Mouse (Mus musculus): Measurements from ENCODE around the gene Pnliprp1. TPM values are rescaled to one million over a fixed set of nuclear protein-coding genes. Genes with fewer than 3 reads are reported as not detected.
A peak's percentile ranks its signal among the peaks of the same experiment; 100 is the strongest.

The Pnliprp1 gene
- total RNA-seq (2021), result not detected
- long read RNA-seq, experiment 1, result 0 reads
- long read RNA-seq, experiment 2, result 0 reads

DNA sequence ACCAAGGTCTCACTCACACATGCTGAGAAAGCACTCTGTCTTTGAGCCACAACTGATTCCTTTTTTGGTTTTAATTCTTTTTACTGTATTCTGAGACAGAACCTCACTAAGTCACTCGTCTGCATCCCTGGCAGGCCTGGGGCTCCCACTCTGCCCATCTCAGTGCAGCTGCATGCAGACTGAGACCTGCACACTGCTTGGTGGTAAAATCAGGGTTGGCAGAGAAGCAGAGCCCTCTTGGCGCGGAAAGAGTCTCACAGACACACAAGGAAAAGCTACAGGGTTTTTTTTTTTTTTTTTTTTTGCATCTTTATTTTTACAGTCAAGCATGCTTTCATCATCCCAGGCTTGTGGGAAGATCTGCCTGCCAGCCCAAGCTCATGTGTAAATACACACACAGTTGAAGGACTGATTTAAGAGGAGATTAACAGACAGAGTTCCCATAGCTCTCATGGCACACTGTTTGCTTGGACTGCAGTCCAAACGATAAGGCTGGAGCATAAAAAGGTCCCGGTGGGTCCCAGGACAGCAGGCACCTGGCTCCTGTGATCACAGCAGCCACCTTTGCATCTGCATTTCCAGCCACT lies at the start of gene Pnliprp1:
TSS of gene Pnliprp1 (plus strand) at position 443 of the 587 bp plus-strand sequence.
- DNase-seq (ENCODE audit: low spot score in 2 of 2), result no peak

DNA sequence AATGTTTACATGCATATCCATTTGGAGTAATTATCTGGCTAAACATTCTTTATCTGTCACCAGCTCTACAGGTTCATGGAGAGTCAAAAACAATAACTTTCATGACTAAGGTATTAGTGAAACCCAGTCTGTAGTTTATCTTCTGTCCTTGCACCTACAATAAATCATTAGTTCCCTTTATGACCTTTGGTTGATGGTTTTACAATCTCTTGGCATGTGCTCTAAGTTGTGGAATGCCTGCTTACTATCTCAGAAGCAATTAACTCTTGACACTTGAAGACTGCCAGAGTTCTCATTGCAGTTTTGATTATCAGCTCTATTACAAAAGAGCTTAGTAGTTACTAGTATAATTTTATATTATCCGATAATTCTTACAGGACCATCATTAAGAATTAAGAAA lies 39.8 kb upstream of the Pnliprp1 start:
- DNase-seq (ENCODE audit: low spot score in 2 of 2), result no peak

DNA sequence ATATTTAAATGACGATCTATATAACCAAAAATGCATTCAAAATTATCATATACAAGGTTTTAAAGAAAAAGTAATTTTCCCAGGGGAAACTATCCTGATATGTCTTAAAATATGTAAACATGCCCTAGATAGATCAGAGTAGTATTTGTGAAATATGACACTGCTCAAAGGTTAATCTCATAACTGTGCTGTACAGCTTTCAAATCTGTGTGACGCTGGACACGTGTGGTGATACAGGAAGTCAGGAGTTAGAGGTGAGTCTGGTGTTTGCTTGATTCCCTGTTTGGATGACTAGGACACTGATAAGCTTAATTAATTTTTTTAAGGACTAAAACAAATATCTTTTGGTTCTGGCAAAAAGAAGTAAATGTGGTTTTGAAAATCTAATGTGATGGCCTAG lies 33.4 kb upstream of the Pnliprp1 start:
- no peak for DNase-seq (ENCODE audit: low spot score in 2 of 2)

DNA sequence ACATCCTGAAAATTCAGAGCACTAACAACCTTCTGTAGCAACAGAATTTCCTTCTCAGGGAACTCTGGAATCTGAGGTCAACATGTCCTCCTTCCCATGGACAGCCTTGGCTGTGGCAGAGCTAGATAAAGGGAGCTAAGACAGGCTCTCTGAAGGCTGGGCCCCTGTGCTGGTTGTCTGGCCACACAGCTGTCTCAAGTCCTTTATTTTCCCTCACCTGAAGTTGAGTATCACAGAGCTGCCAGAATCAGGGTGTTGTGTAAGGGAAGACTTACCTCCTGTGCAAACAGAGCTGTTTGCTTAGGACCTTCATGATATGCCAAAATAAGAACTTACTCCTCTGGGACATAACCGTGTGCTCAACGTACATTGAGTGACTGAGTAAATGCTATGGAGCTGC lies 32.5 kb upstream of the Pnliprp1 start:
- DNase-seq (ENCODE audit: low spot score in 2 of 2), result no peak

DNA sequence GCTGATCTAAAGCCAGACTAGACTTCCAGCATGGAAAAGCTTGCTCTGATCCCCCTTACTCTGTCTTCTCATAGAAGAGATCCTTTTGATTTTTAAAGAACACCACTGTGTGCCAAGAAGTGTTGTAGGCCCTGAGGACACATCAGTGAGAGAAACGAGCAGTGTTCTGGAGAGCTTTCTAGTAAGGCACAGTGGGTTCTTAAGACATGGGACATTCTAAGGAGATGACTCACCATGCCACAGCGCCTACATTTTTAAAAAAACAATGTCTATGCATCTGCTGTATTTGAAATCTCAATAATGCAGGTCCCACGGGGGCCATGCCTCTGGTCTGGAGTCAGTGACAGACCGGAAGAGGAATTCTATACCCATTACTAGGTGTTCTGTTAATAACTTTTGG lies 24.1 kb upstream of the Pnliprp1 start:
- DNase-seq (ENCODE audit: low spot score in 2 of 2), result no peak

DNA sequence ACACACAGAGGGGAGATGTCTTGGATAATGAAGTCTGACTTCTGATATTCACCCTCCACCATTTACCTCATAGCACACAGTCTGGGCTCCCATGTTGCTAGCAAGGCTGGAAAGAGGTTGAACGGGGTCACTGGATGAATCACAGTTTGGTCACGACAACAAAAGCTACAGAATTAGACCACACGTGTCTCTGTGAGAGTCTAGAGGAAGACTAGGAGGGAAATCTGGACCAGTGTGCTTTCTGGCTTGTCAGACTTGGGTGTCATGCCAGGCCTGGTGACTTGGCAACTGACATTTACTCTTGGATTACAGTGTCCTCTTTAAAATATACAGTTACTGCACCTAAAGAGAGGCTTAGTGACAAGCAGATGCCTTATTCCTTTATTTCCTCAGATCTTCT lies 20.1 kb upstream of the Pnliprp1 start:
- no peak for DNase-seq (ENCODE audit: low spot score in 2 of 2)

DNA sequence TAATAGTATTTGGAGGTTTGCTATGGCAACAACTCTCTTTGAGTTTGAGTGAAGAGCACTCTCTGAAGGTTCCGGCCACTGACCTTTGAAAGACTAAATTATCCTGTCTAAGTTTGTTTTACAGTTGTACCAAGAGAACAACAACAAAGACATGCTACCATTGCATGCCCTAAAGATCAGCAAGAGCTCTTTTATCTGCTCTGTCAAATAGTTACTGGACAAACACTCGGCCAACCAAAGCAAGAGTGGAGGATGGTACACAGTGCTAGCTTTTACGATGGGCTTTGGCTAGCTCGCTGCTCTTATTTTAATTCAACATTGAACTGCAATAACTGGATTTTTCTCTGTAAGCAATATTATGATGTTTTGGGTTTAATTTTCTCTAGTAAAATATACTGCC lies 10.8 kb upstream of the Pnliprp1 start:
- DNase-seq (ENCODE audit: low spot score in 2 of 2), result no peak

DNA sequence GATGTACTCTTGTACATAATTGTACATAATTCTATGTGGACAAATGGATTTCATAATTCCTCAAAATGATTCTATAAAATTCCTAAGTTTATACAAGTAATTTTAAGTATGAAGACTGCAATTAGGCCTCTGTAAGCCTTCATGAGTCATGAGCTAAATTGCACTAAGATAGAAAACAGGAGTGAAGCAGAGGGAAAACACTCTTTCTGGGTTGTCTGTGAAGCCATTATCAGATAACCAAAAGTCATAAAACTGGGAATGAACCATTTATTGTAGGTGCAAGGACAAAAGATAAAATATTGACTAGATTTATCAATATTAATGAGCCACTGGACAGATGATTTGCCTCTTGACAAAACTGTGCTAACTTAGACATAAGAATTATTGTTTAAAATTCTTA lies 8.2 kb upstream of the Pnliprp1 start:
- DNase-seq (ENCODE audit: low spot score in 2 of 2), result no peak

DNA sequence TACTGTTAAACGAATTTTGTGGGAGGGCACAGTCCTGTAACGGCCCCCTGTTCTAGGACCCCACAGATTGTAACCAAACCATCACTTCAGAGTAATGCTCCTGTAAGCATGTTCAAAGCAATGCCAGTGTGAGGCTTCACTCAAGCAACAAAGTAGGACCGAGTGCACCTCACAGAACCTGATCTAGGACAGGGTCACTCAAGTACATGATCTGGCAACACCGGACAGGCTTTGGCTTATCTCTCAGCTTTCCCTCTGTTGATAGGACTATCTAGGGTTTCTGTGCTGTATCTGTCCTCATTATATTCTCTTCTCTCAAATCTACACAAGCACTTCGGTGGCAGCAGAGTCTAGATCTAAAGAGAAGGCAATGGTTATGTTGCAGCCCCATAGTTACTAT lies 2.1 kb upstream of the Pnliprp1 start:
- no peak for DNase-seq (ENCODE audit: low spot score in 2 of 2)

DNA sequence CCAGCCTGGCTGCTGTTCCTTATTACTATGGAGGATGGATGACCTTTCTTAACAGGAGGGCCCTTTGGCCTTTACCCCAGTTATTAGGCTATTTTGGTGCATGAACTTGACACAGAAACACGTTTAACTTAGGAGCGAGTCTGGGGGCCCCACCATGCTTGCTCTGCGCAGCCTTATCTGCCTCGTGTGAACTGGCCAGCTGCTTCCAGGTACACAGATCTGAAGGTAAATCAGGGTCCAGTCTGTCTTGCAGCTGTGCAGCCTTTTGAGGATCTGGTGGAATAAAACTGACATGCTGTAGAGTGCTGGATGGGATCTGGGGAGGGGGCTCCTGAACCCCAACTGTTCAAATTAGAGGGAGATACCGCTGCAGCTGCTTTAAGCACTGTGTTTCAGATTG lies 931 bp upstream of the Pnliprp1 start:
- no peak for DNase-seq (ENCODE audit: low spot score in 2 of 2)

DNA sequence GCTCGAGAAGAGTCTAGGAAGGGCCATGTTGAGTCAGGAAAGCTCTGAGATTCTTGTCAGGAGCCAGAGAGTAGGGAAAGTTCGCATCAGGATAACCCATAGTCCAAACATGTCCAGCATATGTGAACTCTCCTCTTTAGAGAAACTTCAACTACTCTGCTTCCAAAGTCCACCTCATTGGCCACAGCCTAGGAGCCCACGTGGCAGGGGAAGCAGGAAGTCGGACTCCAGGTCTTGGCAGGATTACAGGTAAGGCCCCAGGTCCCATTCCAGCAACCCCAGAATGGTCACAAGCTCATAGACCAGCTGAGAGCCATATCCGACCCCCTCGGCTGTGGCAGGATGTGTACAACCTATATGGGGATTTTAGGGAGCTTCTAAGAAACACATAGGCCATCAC lies 4.5 kb downstream of the Pnliprp1 start:
- no peak for DNase-seq (ENCODE audit: low spot score in 2 of 2)

DNA sequence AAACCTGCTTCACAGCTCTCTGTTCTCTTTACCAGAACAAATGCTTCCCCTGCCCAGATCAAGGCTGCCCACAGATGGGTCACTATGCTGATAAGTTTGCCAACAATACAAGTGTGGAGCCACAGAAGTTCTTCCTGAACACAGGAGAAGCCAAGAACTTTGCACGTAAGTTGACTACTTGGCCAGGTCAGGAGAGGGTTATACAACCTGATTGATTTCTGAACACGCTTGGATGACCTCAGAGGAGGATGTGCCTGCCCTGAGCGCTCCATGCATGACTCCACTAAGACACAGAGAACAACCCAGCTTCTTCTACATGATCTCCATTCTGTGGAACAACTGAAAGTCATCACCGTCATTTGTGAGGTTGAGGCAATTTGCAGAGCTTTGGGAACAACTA lies 9.4 kb downstream of the Pnliprp1 start:
- DNase-seq (ENCODE audit: low spot score in 2 of 2), result no peak

DNA sequence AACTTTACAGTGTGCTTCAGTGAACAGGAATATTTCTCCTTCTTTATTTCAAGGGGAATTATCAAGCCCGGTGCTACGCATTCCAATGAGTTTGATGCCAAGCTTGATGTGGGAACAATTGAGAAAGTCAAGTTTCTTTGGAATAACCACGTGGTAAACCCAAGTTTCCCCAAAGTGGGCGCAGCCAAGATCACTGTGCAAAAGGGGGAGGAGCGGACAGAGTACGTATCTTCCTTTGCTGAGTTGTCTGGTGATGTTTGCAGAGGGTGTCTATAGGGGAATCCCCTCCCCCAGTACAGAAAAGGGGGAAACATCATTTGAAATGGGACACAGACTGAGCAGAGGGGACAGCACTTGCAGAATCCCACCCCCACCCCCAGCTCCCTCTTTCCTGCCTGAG lies 12.3 kb downstream of the Pnliprp1 start:
- DNase-seq (ENCODE audit: low spot score in 2 of 2), result no peak

DNA sequence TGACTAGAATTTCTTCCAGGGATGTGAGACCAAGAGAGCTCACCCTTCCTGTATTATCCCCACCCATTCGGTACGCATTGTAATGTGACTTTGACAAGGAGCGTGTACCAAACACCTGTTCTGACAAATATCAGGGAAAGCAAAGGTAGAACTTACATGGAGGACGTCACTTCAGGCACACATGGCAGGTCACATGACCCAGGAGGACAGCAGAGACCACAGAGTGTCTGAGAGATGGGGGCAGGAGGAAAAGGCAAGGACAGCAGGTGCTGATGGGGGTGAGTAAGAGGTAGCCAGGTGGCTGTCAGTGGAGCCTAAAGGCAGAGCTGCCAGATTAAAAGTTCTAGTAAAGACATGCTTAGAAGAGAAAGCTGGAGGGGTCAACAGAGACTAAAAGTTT lies 14.0 kb downstream of the Pnliprp1 start:
- no peak for DNase-seq (ENCODE audit: low spot score in 2 of 2)

DNA sequence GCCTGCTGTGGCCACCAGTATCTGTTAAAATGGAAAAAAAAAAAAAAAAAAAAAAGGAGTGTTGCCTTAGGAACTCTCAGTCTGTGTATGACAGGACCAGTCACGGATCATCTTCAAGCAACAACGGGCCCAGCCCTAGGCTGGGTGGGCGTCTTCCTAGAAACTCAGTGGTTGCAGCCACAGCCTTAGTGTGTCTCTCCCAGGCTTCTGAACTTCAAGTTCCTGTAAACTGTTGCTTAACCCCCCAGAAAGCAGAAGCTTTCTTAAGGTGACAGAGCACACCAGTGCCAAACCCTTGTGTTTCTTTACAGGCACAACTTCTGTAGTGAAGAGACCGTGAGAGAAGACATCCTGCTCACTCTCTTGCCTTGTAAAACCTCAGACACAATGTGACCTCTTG lies 15.0 kb downstream of the Pnliprp1 start:
- DNase-seq (ENCODE audit: low spot score in 2 of 2), result no peak

DNA sequence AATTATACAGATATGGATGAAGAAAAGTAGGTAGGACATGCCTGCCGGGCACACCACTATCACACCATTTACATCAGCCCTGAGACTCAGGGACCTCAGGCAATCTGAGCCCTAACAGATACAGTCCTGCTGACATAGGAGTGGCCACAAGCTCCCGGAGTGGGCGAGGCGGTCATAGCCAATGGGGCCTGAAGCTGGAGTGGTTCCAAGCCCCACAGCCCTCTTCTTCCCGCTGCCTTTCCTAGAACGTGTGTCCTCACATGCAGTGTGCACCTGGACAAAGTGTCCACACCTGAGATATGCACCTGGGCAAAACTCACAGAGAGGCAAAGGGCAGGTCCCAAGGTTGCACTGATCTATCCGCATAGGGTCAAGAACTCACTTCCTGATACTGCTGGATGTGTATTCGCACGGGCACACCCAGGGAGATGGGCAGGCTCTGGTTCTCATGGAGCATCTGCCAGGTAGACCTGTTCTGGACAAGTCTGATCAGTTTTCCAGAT lies 18.9 kb downstream of the Pnliprp1 start:
- no peak for DNase-seq (ENCODE audit: low spot score in 2 of 2)

DNA sequence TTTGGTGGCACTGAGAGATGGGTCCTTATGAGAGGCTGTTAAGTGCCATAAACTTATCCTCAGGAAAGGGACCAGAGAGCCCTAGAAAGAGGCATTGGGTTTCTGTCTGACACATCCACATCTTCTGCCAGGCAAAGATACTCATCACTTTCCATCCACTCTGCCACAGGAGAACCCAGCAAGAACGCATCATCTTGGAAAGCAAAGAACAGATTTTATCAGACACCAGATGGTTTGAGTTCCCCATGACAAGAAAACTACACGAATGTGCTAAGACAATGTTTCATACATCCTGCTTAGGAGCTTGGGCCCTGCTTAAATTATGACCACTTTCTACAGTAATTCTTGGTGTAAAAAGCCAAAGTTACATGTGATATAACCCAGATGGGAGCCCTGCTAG lies 22.1 kb downstream of the Pnliprp1 start:
- no peak for DNase-seq (ENCODE audit: low spot score in 2 of 2)

DNA sequence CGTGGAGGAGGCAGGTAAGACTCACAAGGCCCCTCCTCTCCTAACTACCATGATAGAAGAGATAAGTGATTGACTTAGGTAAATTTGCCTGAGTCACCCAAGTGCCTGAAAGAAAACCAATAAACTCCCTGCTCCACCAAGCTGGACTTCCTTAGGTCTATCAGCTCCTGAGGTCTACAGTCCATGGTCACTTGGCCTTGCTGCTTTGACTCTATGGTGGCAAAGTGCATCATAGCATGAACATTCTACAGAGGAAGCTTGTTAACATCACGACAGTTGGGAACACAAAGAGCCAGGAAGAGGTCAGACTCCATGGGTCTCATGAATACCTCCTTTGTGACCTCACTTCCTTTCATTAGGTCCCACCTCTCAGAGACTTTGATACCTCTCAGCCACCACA lies 22.8 kb downstream of the Pnliprp1 start:
- DNase-seq (ENCODE audit: low spot score in 2 of 2), result no peak

DNA sequence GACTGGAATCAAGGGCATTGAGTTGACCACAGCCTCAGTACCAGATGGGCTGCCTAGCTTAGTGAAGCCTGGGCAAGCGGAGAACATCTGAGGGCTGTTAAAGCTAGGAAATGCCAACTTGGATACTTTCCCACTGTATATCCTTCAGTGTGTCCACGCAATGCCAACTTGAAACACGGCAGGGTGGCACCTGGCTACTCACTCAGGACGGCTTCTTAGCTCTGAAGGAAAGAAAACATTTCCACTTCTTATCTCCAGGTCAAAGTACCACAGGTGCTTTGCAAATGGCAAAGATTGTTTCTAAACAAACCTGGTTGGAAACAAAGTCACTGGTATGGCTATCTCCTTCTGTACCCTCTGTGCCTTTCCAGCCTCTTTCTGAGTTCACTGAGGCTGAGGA lies 30.2 kb downstream of the Pnliprp1 start:
- no peak for DNase-seq (ENCODE audit: low spot score in 2 of 2)

DNA sequence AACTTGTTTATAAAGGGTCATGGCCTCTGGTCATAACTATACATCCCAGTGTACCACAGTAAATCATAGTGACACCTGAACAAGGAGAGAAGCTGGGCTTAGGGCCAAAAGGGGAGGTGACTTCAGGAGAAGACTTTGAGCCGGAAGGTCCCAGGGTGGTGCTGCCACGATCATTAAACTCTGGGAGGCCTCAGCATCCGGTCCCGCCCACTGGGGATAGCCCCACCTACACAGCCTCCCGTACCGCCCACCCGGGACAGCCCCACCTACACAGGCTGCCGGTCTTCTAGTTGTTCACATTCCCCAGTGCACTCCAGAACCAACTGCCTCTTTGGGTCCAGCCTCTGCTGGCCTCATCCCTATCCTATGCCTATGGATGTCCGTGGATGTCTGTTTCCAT lies 30.7 kb downstream of the Pnliprp1 start, which contains the start of gene Pnliprp2:
TSS of gene Pnliprp2 (plus strand) at position 297 of the 400 bp plus-strand sequence.
- no peak for DNase-seq (ENCODE audit: low spot score in 2 of 2)

DNA sequence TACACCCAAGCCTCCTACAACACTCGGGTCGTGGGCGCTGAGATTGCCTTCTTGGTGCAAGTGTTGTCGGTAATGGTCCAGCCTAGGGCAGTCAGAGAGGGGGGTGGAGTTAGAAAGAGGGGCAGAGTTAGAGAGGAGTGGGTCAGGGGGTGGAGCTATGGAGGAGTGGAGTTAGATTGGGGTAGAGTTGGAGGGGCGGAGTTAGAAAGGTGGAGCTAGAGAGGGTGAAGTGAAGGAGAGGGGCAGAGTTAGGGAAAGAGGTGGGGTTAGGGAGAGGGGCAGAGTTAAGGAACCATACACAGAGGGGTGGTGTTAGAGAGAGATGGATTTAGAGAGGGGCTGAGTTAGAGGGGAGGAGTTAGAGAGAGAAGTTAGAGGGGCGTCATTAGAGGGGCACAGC lies 33.6 kb downstream of the Pnliprp1 start:
- no peak for DNase-seq (ENCODE audit: low spot score in 2 of 2)

DNA sequence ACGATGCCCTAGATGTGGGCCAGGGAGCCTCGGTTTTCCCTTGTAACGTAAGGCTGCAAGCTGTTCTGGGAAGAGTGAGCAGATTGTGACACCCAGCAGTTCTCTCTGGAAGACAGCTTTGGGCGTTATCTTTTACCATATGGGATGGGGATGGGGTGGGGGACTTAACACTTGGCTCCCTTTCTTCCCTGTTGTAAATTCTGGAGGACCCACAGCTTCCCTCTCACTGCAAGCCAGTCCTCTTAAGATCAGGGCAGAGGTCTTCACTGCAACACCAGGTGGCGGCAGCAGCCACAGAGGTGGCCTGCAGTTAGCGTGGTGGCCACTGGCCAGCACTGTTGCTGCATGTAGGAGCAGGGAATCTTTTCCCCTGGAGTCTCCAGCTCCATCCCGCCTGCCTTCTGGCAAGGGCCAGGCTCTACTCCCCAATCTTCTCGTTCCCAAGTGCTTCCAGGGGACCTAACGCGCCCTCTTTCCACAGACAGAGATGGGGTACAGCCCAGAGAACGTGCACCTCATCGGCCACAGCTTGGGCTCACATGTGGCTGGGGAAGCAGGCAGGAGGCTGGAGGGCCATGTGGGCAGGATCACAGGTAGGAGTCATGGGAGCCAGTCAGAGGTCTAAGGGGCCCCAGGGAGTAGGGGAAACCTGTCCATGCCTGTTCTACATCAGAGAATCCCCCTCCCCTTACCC lies 34.3 kb downstream of the Pnliprp1 start:
- DNase-seq (ENCODE audit: low spot score in 2 of 2), result peak; percentile 36 to 69

DNA sequence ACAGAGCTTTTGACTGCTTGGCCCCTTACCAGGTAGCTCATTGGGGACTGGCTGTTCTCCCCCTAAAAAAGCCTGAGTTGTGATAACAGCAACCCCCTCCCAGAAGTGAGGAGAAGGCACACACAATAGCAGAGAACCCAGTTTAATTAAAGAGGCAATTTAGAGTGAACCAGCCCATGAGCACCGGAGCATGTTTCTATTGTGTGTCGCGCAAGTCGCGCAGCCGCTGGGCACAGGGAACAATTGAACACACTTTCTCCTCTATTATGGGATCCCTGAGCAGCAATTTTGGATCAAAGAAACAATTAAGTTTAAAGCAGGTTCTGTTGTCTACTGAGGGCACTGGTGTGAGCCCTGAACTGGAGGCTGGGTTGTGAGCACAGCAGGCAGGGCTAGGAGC lies 38.6 kb downstream of the Pnliprp1 start:
- no peak for DNase-seq (ENCODE audit: low spot score in 2 of 2)
